Mouse (Mus musculus): ENCODE data around the gene Bco1.

DNA sequence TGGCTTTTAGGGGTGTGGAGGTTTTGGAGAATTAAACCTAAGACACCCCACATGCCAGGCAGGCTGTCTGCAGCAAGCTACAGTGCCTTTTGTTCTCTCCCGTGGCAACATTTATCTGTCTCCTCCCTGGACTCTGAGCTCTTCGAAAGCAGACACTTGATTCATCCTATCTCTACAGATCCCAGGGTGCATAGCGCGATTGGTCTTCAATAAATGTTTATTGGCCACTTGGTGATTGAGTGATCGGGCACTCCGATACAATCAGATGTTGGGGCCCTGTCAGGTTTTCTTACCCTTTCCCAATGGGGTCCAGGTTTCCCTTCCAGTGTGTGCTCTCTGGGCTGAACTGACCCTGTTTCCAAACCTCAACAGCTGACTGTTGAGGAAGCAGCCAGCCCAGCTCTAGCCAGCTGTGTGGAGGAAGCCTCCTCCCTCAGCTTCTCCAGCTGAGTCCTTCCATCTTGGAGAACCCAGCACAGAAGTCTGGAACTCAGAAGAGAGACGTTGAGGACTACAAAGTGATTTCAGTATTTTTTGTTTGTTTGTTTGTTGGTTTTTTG, 17.2 kb upstream of the Bco1 start:
- TF ChIP-seq CTCF (IDR thresholded peaks at IDR 0.05) (no peak), EP300 (IDR thresholded peaks at IDR 0.05) (no peak)
